Mouse (Mus musculus) stomach, postnatal 0 days (tissue): ENCODE measurements around the gene Egfem1.

Experiments used
- CTCF ChIP-seq: IDR thresholded peaks from 2 replicates; pipeline ENCODE4 v1.5.1; 2016; ENCODE audit warnings: antibody characterized with exemption, low read depth, mild to moderate bottlenecking, moderate library complexity
- EP300 ChIP-seq: optimal IDR thresholded peaks from 2 replicates; pipeline ENCODE3; 2016; ENCODE audit warnings: antibody characterized with exemption

DNA sequence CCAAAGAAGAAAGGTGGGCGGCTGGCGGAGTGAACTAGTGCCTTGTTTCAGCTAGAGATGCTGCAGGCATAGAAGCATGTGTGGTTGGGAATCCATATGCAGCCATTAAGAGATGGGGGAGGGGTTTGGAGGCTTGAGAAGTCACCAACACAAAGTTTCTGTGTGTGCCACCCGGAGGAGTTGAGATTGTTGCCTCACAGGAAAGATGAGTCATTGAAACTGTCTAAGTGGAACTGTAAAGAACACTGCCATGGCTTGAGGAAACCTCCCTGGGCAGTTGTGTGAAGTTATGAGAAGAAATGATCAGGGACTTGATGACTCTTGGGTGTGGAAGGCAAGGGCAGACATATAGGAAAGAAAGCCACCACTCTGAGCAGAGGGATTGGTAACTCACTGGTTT, 32.7 kb downstream of the Egfem1 start:
- TF ChIP-seq CTCF (no peak), EP300 (no peak)
